Mouse (Mus musculus): Measurements from ENCODE around the gene Arrdc5. TPM values are rescaled to one million over a fixed set of nuclear protein-coding genes. Genes with fewer than 3 reads are reported as not detected.

Arrdc5 gene
- polyA plus RNA-seq, 1 experiment: not detected

- Histone ChIP-seq H3K4me3 (ENCODE audit: insufficient read depth, poor library complexity, severe bottlenecking) (no peak overlapping the region), H3ac (ENCODE audit: control insufficient read depth, insufficient read length, low read depth) (no peak overlapping the region), H3K79me2 (ENCODE audit: control insufficient read depth, insufficient read depth) (peaks cover 15% of the 10 kb centered on the region), H3K79me3 (ENCODE audit: low read depth) (peaks cover 5% of the 10 kb centered on the region), H3K36me3 (ENCODE audit: control insufficient read depth, insufficient read depth) (peaks cover 8% of the 10 kb centered on the region), H3K27me3 (ENCODE audit: control insufficient read depth, insufficient read depth, insufficient read length) (no peaks in the 10 kb centered on the region)
- TF ChIP-seq CTCF (IDR thresholded peaks at IDR 0.05; ENCODE audit: control insufficient read depth, insufficient read depth, insufficient read length): no peak
- no peak for TF ChIP-seq FOSL1 (IDR thresholded peaks at IDR 0.05; ENCODE audit: insufficient read depth, low read length, poor library complexity, severe bottlenecking)
- TF ChIP-seq USF1 (IDR thresholded peaks at IDR 0.05; ENCODE audit: low read depth): no peak
- no peak for TF ChIP-seq MYOG (IDR thresholded peaks at IDR 0.05; ENCODE audit: control insufficient read depth, extremely low read depth, insufficient read length)
- TF ChIP-seq MYOD1 (IDR thresholded peaks at IDR 0.05; ENCODE audit: control insufficient read depth, insufficient read length, low read depth): no peak
- TF ChIP-seq MAX (IDR thresholded peaks at IDR 0.05): no peak
- no peak for TF ChIP-seq CEBPB (IDR thresholded peaks at IDR 0.05; ENCODE audit: low read depth)
Measured at GRCm38 (mm10) chr17:56279481-56280155, 20.5 kb downstream of the Arrdc5 start.

- Histone ChIP-seq H3K4me3 (ENCODE audit: insufficient read depth, poor library complexity, severe bottlenecking) (no peak overlapping the region), H3K27me3 (ENCODE audit: control insufficient read depth, insufficient read depth, insufficient read length) (no peaks in the 10 kb centered on the region), H3K79me3 (ENCODE audit: low read depth) (peaks cover 5% of the 10 kb centered on the region), H3K36me3 (ENCODE audit: control insufficient read depth, insufficient read depth) (peaks cover 8% of the 10 kb centered on the region), H3K79me2 (ENCODE audit: control insufficient read depth, insufficient read depth) (peaks cover 15% of the 10 kb centered on the region), H3ac (ENCODE audit: control insufficient read depth, insufficient read length, low read depth) (no peak overlapping the region)
- TF ChIP-seq MYOG (IDR thresholded peaks at IDR 0.05; ENCODE audit: control insufficient read depth, extremely low read depth, insufficient read length) (no peak), FOSL1 (IDR thresholded peaks at IDR 0.05; ENCODE audit: insufficient read depth, low read length, poor library complexity, severe bottlenecking) (no peak), CTCF (IDR thresholded peaks at IDR 0.05; ENCODE audit: control insufficient read depth, insufficient read depth, insufficient read length) (no peak), USF1 (IDR thresholded peaks at IDR 0.05; ENCODE audit: low read depth) (no peak), MAX (IDR thresholded peaks at IDR 0.05) (no peak), CEBPB (IDR thresholded peaks at IDR 0.05; ENCODE audit: low read depth) (no peak), MYOD1 (IDR thresholded peaks at IDR 0.05; ENCODE audit: control insufficient read depth, insufficient read length, low read depth) (no peak)
Measured at GRCm38 (mm10) chr17:56278340-56278739, 21.7 kb downstream of the Arrdc5 start.

GRCm38 (mm10) chr17:56277567-56277893 is 22.6 kb downstream of the Arrdc5 start:
- H3ac ChIP-seq (ENCODE audit: control insufficient read depth, insufficient read length, low read depth): no peak overlapping the region
- peaks cover 15% of the 10 kb centered on the region for H3K79me2 ChIP-seq (ENCODE audit: control insufficient read depth, insufficient read depth)
- TF ChIP-seq MYOG (IDR thresholded peaks at IDR 0.05; ENCODE audit: control insufficient read depth, extremely low read depth, insufficient read length): no peak
- TF ChIP-seq FOSL1 (IDR thresholded peaks at IDR 0.05; ENCODE audit: insufficient read depth, low read length, poor library complexity, severe bottlenecking): no peak
- TF ChIP-seq CEBPB (IDR thresholded peaks at IDR 0.05; ENCODE audit: low read depth): no peak
- TF ChIP-seq MAX (IDR thresholded peaks at IDR 0.05): no peak
- TF ChIP-seq USF1 (IDR thresholded peaks at IDR 0.05; ENCODE audit: low read depth): no peak
- no peak for TF ChIP-seq CTCF (IDR thresholded peaks at IDR 0.05; ENCODE audit: control insufficient read depth, insufficient read depth, insufficient read length)
- TF ChIP-seq MYOD1 (IDR thresholded peaks at IDR 0.05; ENCODE audit: control insufficient read depth, insufficient read length, low read depth): no peak
- no peak overlapping the region for H3K4me3 ChIP-seq (ENCODE audit: insufficient read depth, poor library complexity, severe bottlenecking)
- no peaks in the 10 kb centered on the region for H3K27me3 ChIP-seq (ENCODE audit: control insufficient read depth, insufficient read depth, insufficient read length)
- peaks cover 5% of the 10 kb centered on the region for H3K79me3 ChIP-seq (ENCODE audit: low read depth)
- H3K36me3 ChIP-seq (ENCODE audit: control insufficient read depth, insufficient read depth): peaks cover 8% of the 10 kb centered on the region

GRCm38 (mm10) chr17:56276643-56277566 is 23.2 kb downstream of the Arrdc5 start, which contains the start of gene Ticam1:
TSS of gene Ticam1 (minus strand) at chr17:56276786.
- Histone ChIP-seq H3ac (ENCODE audit: control insufficient read depth, insufficient read length, low read depth) (peak within 1 kb of the TSS; percentile 74), H3K4me3 (ENCODE audit: insufficient read depth, poor library complexity, severe bottlenecking) (peak within 1 kb of the TSS; percentile 45), H3K36me3 (ENCODE audit: control insufficient read depth, insufficient read depth) (peaks cover 10% of the 10 kb centered on the region), H3K79me3 (ENCODE audit: low read depth) (peaks cover 5% of the 10 kb centered on the region), H3K79me2 (ENCODE audit: control insufficient read depth, insufficient read depth) (peaks cover 15% of the 10 kb centered on the region), H3K27me3 (ENCODE audit: control insufficient read depth, insufficient read depth, insufficient read length) (no peaks in the 10 kb centered on the region)
- TF ChIP-seq CEBPB (IDR thresholded peaks at IDR 0.05; ENCODE audit: low read depth) (no peak), MYOG (IDR thresholded peaks at IDR 0.05; ENCODE audit: control insufficient read depth, extremely low read depth, insufficient read length) (no peak), CTCF (IDR thresholded peaks at IDR 0.05; ENCODE audit: control insufficient read depth, insufficient read depth, insufficient read length) (no peak), FOSL1 (IDR thresholded peaks at IDR 0.05; ENCODE audit: insufficient read depth, low read length, poor library complexity, severe bottlenecking) (peak; percentile 50), MYOD1 (IDR thresholded peaks at IDR 0.05; ENCODE audit: control insufficient read depth, insufficient read length, low read depth) (no peak), USF1 (IDR thresholded peaks at IDR 0.05; ENCODE audit: low read depth) (peak; percentile 73), MAX (IDR thresholded peaks at IDR 0.05) (peak; percentile 91)

GRCm38 (mm10) chr17:56275842-56276480 is 24.1 kb downstream of the Arrdc5 start:
- H3K79me2 ChIP-seq (ENCODE audit: control insufficient read depth, insufficient read depth): peaks cover 15% of the 10 kb centered on the region
- H3K79me3 ChIP-seq (ENCODE audit: low read depth): peaks cover 5% of the 10 kb centered on the region
- TF ChIP-seq MYOD1 (IDR thresholded peaks at IDR 0.05; ENCODE audit: control insufficient read depth, insufficient read length, low read depth) (no peak), MAX (IDR thresholded peaks at IDR 0.05) (no peak), USF1 (IDR thresholded peaks at IDR 0.05; ENCODE audit: low read depth) (no peak), CEBPB (IDR thresholded peaks at IDR 0.05; ENCODE audit: low read depth) (no peak)
- H3K27me3 ChIP-seq (ENCODE audit: control insufficient read depth, insufficient read depth, insufficient read length): no peaks in the 10 kb centered on the region
- H3K36me3 ChIP-seq (ENCODE audit: control insufficient read depth, insufficient read depth): peaks cover 10% of the 10 kb centered on the region
- H3ac ChIP-seq (ENCODE audit: control insufficient read depth, insufficient read length, low read depth): peak overlapping the region; percentile 74
- H3K4me3 ChIP-seq (ENCODE audit: insufficient read depth, poor library complexity, severe bottlenecking): peak overlapping the region; percentile 45
